Mouse (Mus musculus) liver, adult 2 months (tissue): ENCODE data around the gene Prss43. TPM values are rescaled to one million over a fixed set of nuclear protein-coding genes. Genes with fewer than 3 reads are reported as not detected.

Source experiments
- DNase-seq: peaks from one replicate; pipeline ENCODE4 v3.0.0-alpha.2; 2011; ENCODE audit warnings: low read depth, low spot score; ENCODE audit errors: extremely low read depth
- H3K27ac ChIP-seq: fragments of 200-500 bp; replicated peaks from 2 replicates; pipeline ENCODE4 v1.5.1; 2012; ENCODE audit warnings: low read depth, mild to moderate bottlenecking, control low read depth, inconsistent platforms, low read length; ENCODE audit not compliant: insufficient read depth
- H3K27me3 ChIP-seq: fragments of 200-500 bp; 2 replicates; pipeline ENCODE4 v1.6.1; 2012; ENCODE audit warnings: mild to moderate bottlenecking, moderate library complexity, low read length, inconsistent platforms; ENCODE audit not compliant: control insufficient read depth, insufficient read depth
- H3K36me3 ChIP-seq: fragments of 200-500 bp; 2 replicates; pipeline ENCODE4 v1.6.1; 2012; ENCODE audit warnings: low read length, inconsistent platforms; ENCODE audit not compliant: control insufficient read depth, insufficient read depth
- H3K4me1 ChIP-seq: fragments of 200-500 bp; 2 replicates; pipeline ENCODE4 v1.6.1; 2011; ENCODE audit warnings: low read length; ENCODE audit not compliant: control insufficient read depth, insufficient read depth
- H3K4me3 ChIP-seq: fragments of 200-500 bp; 2 replicates; pipeline ENCODE4 v1.5.1; 2011; ENCODE audit warnings: low read depth, mild to moderate bottlenecking, control low read depth, low read length, moderate library complexity; ENCODE audit not compliant: insufficient read depth
- H3K79me2 ChIP-seq: fragments of 200-500 bp; 2 replicates; pipeline ENCODE4 v1.6.1; 2012; ENCODE audit warnings: inconsistent platforms, mild to moderate bottlenecking, low read length, moderate library complexity; ENCODE audit not compliant: control insufficient read depth, insufficient read depth
- H3K9ac ChIP-seq: fragments of 200-500 bp; 2 replicates; pipeline ENCODE4 v1.6.1; 2012; ENCODE audit warnings: low read depth, mild to moderate bottlenecking, control low read depth, inconsistent platforms, low read length
- CTCF ChIP-seq: fragments of 200-500 bp; IDR thresholded peaks from 2 replicates; pipeline ENCODE4 v1.5.1; 2011; ENCODE audit warnings: low read depth, low read length, control low read depth
- POLR2A ChIP-seq: fragments of 200-500 bp; IDR thresholded peaks from 2 replicates; pipeline ENCODE4 v1.6.1; 2011; ENCODE audit warnings: low read length, control low read depth; ENCODE audit not compliant: insufficient read depth; ENCODE audit errors: extremely low read depth
- WGBS: fragments of 180-500 bp; shearing (Covaris S2); methylation state at CpG from one replicate; pipeline ENCODE4 v1.1.7; 2018; 5-methylcytosine and 5-hydroxymethylcytosine counted together
- polyA plus RNA-seq: library from polyadenylated mRNA; depleted of rRNA; stranded (reverse); fragments of >200 nt; gene quantifications from 2 replicates; pipeline ENCODE4 v1.2.3, GENCODE M21; 2012
- total RNA-seq: library from RNA; depleted of rRNA; stranded (reverse); fragments of >200 nt; gene quantifications from 2 replicates; pipeline ENCODE4 v1.2.3, GENCODE M21; 2014

Gene Prss43
- total and polyA plus RNA-seq, 2 experiments, result not detected

- H3K27ac ChIP-seq, result peak overlapping the region; percentile 15; the same call in 1 of the 2 replicates
Observed at GRCm38 (mm10) chr9:110841438-110841837, 14.9 kb downstream of the Prss43 start.

GRCm38 (mm10) chr9:110844206-110844605, 17.7 kb downstream of the Prss43 start, which contains the start of gene Prss46:
Gene Prss46, plus strand, starts transcription at chr9:110844506.
- no peaks in the 10 kb centered on the region for H3K27me3 ChIP-seq
- peaks cover 4% of the 10 kb centered on the region for H3K4me1 ChIP-seq
- WGBS, result 89% methylated on average over 10 of the region's 10 CpGs

More at GRCm38 (mm10) chr9:110841438-110841837, 14.9 kb downstream of the Prss43 start:
- TF ChIP-seq POLR2A (no peak), CTCF (no peak)
- DNase-seq, result peak; percentile 86
- WGBS, result 7% methylated on average over 2 of the region's 2 CpGs
- Histone ChIP-seq H3K79me2 (no peaks in the 10 kb centered on the region), H3K9ac (no peak overlapping the region), H3K27me3 (no peaks in the 10 kb centered on the region), H3K4me1 (peaks cover 4% of the 10 kb centered on the region), H3K36me3 (no peaks in the 10 kb centered on the region), H3K4me3 (no peak overlapping the region)

GRCm38 (mm10) chr9:110849162-110849561, 22.7 kb downstream of the Prss43 start:
- TF ChIP-seq CTCF, result no peak
- TF ChIP-seq POLR2A, result no peak

More at GRCm38 (mm10) chr9:110844206-110844605, 17.7 kb downstream of the Prss43 start, which contains the start of gene Prss46:
- no peak for TF ChIP-seq POLR2A
- no peak for TF ChIP-seq CTCF
- DNase-seq, result no peak
- H3K4me3 ChIP-seq, result no peak within 1 kb of the TSS
- H3K36me3 ChIP-seq, result no peaks in the 10 kb centered on the region
- no peaks in the 10 kb centered on the region for H3K79me2 ChIP-seq
- no peak within 1 kb of the TSS for H3K9ac ChIP-seq
- no peak within 1 kb of the TSS for H3K27ac ChIP-seq

GRCm38 (mm10) chr9:110855903-110856302, 29.4 kb downstream of the Prss43 start:
- no peak overlapping the region for H3K9ac ChIP-seq

More at GRCm38 (mm10) chr9:110849162-110849561, 22.7 kb downstream of the Prss43 start:
- H3K4me3 ChIP-seq, result no peak overlapping the region
- no peaks in the 10 kb centered on the region for H3K79me2 ChIP-seq
- WGBS, result 84% methylated on average over 7 of the region's 7 CpGs
- no peak for DNase-seq
- no peaks in the 10 kb centered on the region for H3K27me3 ChIP-seq
- no peak overlapping the region for H3K9ac ChIP-seq
- H3K36me3 ChIP-seq, result no peaks in the 10 kb centered on the region
- H3K27ac ChIP-seq, result no peak overlapping the region
- no peaks in the 10 kb centered on the region for H3K4me1 ChIP-seq

GRCm38 (mm10) chr9:110856920-110857319, 30.4 kb downstream of the Prss43 start:
- H3K27ac ChIP-seq, result no peak overlapping the region
- no peaks in the 10 kb centered on the region for H3K79me2 ChIP-seq
- H3K9ac ChIP-seq, result no peak overlapping the region
- no peak overlapping the region for H3K4me3 ChIP-seq
- no peak for TF ChIP-seq CTCF
- TF ChIP-seq POLR2A, result no peak
- no peaks in the 10 kb centered on the region for H3K36me3 ChIP-seq
- 49% methylated on average over 4 of the region's 4 CpGs for WGBS
- H3K27me3 ChIP-seq, result peaks cover 10% of the 10 kb centered on the region; the same call in 1 of the 2 replicates
- 0 out of 2 replicates have a peak, but pooled peaks cover 3% of the 10 kb centered on the region for H3K4me1 ChIP-seq
- no peak for DNase-seq

More at GRCm38 (mm10) chr9:110855903-110856302, 29.4 kb downstream of the Prss43 start:
- 79% methylated on average over 7 of the region's 7 CpGs for WGBS
- Histone ChIP-seq H3K79me2 (no peaks in the 10 kb centered on the region), H3K27ac (no peak overlapping the region), H3K27me3 (peaks cover 10% of the 10 kb centered on the region; the same call in 1 of the 2 replicates), H3K4me1 (0 out of 2 replicates have a peak, but pooled peaks cover 3% of the 10 kb centered on the region), H3K36me3 (no peaks in the 10 kb centered on the region), H3K4me3 (no peak overlapping the region)
- DNase-seq, result no peak
- no peak for TF ChIP-seq POLR2A
- no peak for TF ChIP-seq CTCF
